Mouse (Mus musculus): Measurements from ENCODE around the gene Vmn1r27.

Gene Vmn1r27

GRCm38 (mm10) chr6:58218721-58219120 lies at the start of gene Vmn1r27:
Gene Vmn1r27 (minus strand): TSS chr6:58218821.
- no peak for DNase-seq (ENCODE audit: low spot score)

- no peak for DNase-seq (ENCODE audit: low spot score)
Measured at GRCm38 (mm10) chr6:58261737-58262136, 43.1 kb upstream of the Vmn1r27 start, which contains the start of gene Vmn1r28. Gene Vmn1r28 (plus strand): TSS chr6:58262037.

GRCm38 (mm10) chr6:58216119-58216518 lies 2.5 kb downstream of the Vmn1r27 start:
- no peak for DNase-seq (ENCODE audit: low spot score)
